Mouse (Mus musculus) E14TG2a.4 (cell line): ENCODE results near the gene Rrp9.
A peak's percentile ranks its signal among the peaks of the same experiment; 100 is the strongest.

ENCODE experiments used
- CTCF ChIP-seq: conservative IDR thresholded peaks from 2 replicates; pipeline ENCODE4 v1.5.1; 2014; ENCODE audit warnings: low read length
- NANOG ChIP-seq: IDR thresholded peaks from 2 replicates; pipeline ENCODE4 v1.6.1; 2014; ENCODE audit warnings: borderline replicate concordance, low read length, mixed read lengths
- POU5F1 ChIP-seq: IDR thresholded peaks from 2 replicates; pipeline ENCODE4 v1.6.1; 2014; ENCODE audit warnings: low read length, borderline replicate concordance

DNA sequence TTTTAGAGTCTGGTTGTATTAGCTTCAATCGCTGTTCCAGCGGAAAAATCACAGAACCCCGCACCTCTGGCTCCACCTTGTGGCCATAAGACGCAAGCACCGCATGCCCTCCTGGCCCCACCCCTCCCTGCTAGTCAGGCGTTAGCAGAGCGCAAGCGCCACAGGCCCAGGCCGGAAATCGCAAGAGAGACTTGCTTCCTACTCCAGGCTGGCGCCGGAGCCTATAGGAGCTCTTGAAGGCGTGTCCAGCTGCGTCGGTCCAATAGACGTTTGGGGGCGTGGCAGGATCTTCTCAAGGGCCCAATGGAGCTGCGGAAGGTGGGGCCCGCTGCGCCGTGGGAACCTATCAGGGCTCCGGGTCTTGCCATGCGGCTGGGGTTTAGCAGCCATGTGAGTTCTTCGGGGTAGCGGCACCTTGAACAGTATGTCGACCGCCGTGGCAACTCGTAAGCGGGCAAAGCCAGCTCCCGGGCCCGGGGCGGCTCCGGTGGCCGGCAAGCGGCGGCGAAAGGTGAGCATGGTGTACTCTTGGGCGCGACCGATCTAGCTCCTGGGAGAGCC is 1.2 kb downstream of the Rrp9 start, which contains the start of gene Parp3:
- TF ChIP-seq CTCF = peak; percentile 94
- no peak for TF ChIP-seq NANOG
- TF ChIP-seq POU5F1 = no peak
